Mouse (Mus musculus) cerebellum, adult 2 months (tissue): ENCODE results near the gene Kcnv2. TPM values are rescaled to one million over a fixed set of nuclear protein-coding genes. Genes with fewer than 3 reads are reported as not detected.

Experiments used
- DNase-seq, 2 experiments: peaks; one replicate each; pipeline ENCODE4 v3.0.0; 2021
- H3K27ac ChIP-seq: fragments of 200-500 bp; 2 replicates; pipeline ENCODE4 v1.5.1; 2012; ENCODE audit warnings: low read length, control low read depth, inconsistent platforms; ENCODE audit not compliant: insufficient read depth
- H3K27me3 ChIP-seq: fragments of 200-500 bp; 2 replicates; pipeline ENCODE4 v1.6.1; 2012; ENCODE audit warnings: inconsistent platforms, mild to moderate bottlenecking, low read length, moderate library complexity; ENCODE audit not compliant: control insufficient read depth, insufficient read depth
- H3K4me1 ChIP-seq: fragments of 200-500 bp; 2 replicates; pipeline ENCODE4 v1.6.1; 2011; ENCODE audit warnings: low read length; ENCODE audit not compliant: control insufficient read depth, insufficient read depth
- H3K4me3 ChIP-seq: fragments of 200-500 bp; replicated peaks from 2 replicates; pipeline ENCODE3; 2011; ENCODE audit warnings: mild to moderate bottlenecking, low read depth, low read length, control low read depth; ENCODE audit not compliant: insufficient read depth
- CTCF ChIP-seq: fragments of 200-500 bp; IDR thresholded peaks from 2 replicates; pipeline ENCODE4 v1.5.1; 2011; ENCODE audit warnings: low read depth, mild to moderate bottlenecking, control low read depth, low read length, moderate library complexity, borderline replicate concordance; ENCODE audit not compliant: insufficient read depth
- POLR2A ChIP-seq: fragments of 200-500 bp; IDR thresholded peaks from 2 replicates; pipeline ENCODE4 v1.6.1; 2011; ENCODE audit warnings: low read length, control low read depth, borderline replicate concordance; ENCODE audit not compliant: insufficient read depth
- WGBS: fragments of 180-500 bp; shearing (Covaris S2); methylation state at CpG from one replicate; pipeline ENCODE4 v1.1.7; 2018; 5-methylcytosine and 5-hydroxymethylcytosine counted together
- polyA plus RNA-seq: library from polyadenylated mRNA; depleted of rRNA; stranded (reverse); fragments of >200 nt; gene quantifications from 2 replicates; pipeline ENCODE4 v1.2.3, GENCODE M21; 2012; rRNA removed

Kcnv2 gene
- polyA plus RNA-seq, 1 experiment, result 0.21 TPM

DNA sequence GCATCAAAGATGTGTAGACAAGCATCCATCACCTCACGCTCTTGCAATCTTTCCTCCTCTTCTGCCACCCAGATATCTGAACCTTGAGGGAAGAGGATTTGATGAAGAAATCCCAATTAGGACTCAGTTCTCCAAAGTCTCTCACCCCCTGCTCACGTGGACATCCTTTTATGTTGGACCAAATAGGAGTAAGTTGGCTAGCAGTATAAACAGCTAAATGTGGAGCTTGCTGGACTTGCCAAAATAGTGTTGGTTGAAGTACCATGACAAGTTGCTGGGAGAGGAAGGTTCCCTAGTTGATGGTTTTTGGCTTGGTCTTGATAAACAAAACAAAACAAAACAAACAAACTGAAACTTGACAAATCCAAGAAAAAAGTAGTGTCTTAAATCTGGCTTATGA is 47.8 kb downstream of the Kcnv2 start:
- Histone ChIP-seq H3K4me1 (no peaks in the 10 kb centered on the region), H3K27ac (no peak overlapping the region), H3K27me3 (no peaks in the 10 kb centered on the region), H3K4me3 (no peak overlapping the region)
- no peak for TF ChIP-seq POLR2A
- TF ChIP-seq CTCF, result no peak
- WGBS, result 76% methylated on average over 2 of the region's 2 CpGs
- no peak for DNase-seq

DNA sequence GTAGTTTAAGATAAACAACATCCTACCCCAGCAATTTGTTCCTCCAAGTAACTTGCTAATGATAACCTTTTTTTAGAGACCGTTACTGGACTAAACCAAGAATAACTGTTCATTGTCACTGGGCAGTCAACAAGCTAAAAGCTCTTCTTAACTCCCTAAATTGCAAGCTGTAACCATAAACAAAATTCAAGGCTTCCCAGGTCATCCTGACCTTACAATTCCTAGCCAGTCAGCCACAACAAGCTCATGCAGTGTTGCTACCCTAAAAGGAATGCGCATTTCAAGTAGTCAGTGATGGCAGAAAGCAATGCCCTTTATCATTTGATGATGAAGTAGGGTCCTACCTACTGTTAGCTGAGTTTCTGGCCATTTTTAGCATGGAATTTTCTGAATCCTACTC is 48.4 kb downstream of the Kcnv2 start:
- Histone ChIP-seq H3K4me1 (no peaks in the 10 kb centered on the region), H3K4me3 (no peak overlapping the region), H3K27ac (no peak overlapping the region), H3K27me3 (no peaks in the 10 kb centered on the region)
- TF ChIP-seq CTCF (no peak), POLR2A (no peak)
- DNase-seq, result no peak
- WGBS, result 95% methylated on average over 2 of the region's 2 CpGs

DNA sequence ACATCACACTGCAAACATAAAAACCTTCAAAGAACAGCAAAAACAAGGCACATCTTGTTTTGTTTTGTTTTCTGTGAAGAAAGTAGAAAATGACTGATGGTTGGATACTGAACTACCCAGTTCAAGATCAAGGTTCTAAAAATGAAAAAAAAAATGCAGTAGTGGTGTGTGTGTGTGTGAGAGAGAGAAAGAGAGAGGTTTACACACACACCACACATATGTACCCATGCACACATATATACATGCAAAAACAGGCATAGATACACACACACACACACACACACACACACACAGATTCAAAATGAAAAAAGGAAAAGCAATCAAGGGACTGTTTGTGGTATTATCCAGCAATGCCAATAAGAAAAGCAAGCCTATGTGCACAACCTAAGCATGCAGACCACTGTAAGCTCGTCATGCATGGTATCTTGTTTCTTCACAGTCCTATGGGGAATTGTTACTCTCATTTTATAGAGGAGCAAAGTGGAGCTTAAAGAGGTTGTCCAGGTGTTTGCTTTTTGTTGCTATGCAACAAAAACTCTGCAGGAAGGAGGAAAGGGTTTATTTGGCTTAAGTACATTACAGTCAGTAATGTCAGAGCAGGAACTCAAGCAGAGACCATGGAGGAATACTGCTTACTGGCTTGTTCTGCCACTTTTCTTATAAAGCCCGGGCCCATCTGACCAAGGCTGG is 57.5 kb downstream of the Kcnv2 start:
- H3K4me3 ChIP-seq, result no peak overlapping the region
- no peak overlapping the region for H3K27ac ChIP-seq
- H3K4me1 ChIP-seq, result no peaks in the 10 kb centered on the region
- TF ChIP-seq CTCF (no peak), POLR2A (no peak)
- 76% methylated on average over 2 of the region's 2 CpGs for WGBS
- no peaks in the 10 kb centered on the region for H3K27me3 ChIP-seq
- no peak for DNase-seq

DNA sequence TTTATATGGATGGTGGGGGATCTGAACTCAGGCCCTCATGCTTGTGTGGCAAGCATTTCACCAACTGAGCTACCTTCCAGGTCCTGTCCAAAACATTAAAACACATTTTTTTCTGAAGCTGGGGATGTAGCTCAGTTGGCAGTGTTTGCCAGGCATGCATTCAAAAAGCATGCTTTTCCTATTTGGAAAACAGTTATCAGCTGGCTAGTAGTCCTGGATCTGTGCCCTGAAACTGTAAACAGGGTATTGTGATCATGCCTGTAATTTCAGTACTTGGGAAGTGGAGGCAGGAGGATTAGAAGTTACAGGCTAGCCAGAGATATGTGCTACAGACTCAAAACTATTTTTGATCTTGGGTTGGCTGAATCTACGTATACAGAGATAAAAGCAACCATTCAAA is 59.7 kb downstream of the Kcnv2 start:
- Histone ChIP-seq H3K4me3 (no peak overlapping the region), H3K27me3 (no peaks in the 10 kb centered on the region), H3K27ac (no peak overlapping the region), H3K4me1 (no peaks in the 10 kb centered on the region)
- no peak for DNase-seq
- 92% methylated on average over 1 of the region's 1 CpGs for WGBS
- TF ChIP-seq POLR2A, result no peak
- TF ChIP-seq CTCF, result no peak

DNA sequence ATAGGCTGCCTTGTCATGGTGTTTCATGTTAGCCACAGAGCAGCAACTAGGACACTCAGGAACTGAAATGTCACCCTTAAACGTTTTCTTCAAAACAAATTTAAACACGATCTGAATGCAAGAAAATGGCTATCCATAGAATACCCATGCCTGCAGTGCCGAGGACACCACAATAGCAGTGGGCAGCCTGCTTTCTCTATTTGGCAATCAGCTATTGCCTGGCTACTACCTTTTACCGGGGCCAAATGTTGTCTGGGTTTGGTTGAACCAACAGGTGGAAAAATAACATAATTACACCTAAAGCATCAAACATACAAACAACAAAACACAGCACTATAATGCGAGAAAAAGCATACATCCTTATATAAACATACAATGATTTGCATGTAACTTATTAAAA is 60.9 kb downstream of the Kcnv2 start:
- no peak for DNase-seq
- H3K27me3 ChIP-seq, result no peaks in the 10 kb centered on the region
- TF ChIP-seq POLR2A (no peak), CTCF (no peak)
- 91% methylated on average over 5 of the region's 5 CpGs for WGBS
- no peak overlapping the region for H3K4me3 ChIP-seq
- H3K4me1 ChIP-seq, result no peaks in the 10 kb centered on the region
- H3K27ac ChIP-seq, result no peak overlapping the region

DNA sequence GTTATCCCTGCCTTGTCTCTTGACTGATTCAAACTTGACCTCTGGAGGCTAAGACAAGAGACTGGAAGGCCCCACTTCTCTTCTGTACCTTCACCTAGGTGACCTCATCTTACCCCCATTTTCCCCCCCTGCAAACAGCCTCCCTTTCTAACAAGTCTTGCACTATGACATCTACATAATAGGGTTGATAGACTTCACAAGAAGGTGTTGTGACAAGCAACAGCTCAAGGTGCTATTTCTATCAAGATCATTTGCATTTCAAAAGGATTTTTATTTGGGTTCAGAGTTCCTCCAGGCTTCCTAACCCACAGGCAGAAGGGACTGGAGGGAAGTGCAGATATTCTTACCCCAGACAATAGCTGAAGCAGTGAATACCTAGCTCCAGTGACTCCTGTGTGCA is 62.9 kb downstream of the Kcnv2 start:
- TF ChIP-seq CTCF, result no peak
- TF ChIP-seq POLR2A, result no peak
- no peak overlapping the region for H3K4me3 ChIP-seq
- no peak overlapping the region for H3K27ac ChIP-seq
- no peaks in the 10 kb centered on the region for H3K4me1 ChIP-seq
- no peaks in the 10 kb centered on the region for H3K27me3 ChIP-seq
- DNase-seq, result no peak

Other genes with a start within 250 kb of the Kcnv2 start
- 43.5 and 47.1 TPM in 2 replicates for gene Vldlr, start 106.1 kb upstream of the Kcnv2 start, polyA plus RNA-seq
- 24.5 and 25.2 TPM in 2 replicates for gene Pum3, start 107.2 kb downstream of the Kcnv2 start, polyA plus RNA-seq